20 mouse cellular contexts compared by ENCODE assay signal in the genomic region with DNA sequence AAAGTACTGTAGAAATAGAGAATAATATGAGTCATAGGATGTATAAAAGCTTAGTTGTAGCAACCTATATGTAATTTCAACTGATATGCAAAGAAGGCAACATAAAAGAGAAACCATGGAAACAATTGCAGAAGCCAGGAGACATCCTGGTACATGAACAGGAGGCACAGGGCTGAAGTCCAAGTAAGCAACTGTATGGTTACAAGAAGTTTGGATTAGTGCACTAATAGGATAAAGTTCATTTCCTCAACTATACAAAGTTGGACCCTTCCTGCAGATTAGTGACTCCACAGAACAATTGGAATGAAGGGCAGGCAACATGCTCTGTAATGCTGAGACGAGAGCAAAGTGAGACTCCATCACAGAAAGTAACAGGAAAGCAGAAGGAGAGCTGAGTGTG. TPM values are rescaled to one million over a fixed set of nuclear protein-coding genes. Genes with fewer than 3 reads are reported as not detected.
"Had no signal": no experiment of that assay in that cellular context is flagged by ENCODE, and none has a peak within 500 bp of the region (broad histone marks: within the 10 kb centered on the region; RNA-seq: fewer than 3 reads in every experiment).

No protein-coding gene starts in this region.

- H3K27ac ChIP-seq: heart, adult 2 months; heart, embryonic 10.5 days; heart, embryonic 13.5 days; heart, embryonic 15.5 days; hindbrain, embryonic 10.5 days; hindbrain, embryonic 12.5 days; hindbrain, embryonic 13.5 days; hindbrain, embryonic 14.5 days; hindbrain, embryonic 15.5 days; hindbrain, postnatal 0 days; kidney, embryonic 15.5 days; kidney, postnatal 0 days; layer of hippocampus, adult 2 months had no signal

- H3K4me3 ChIP-seq: heart, adult 2 months; heart, embryonic 10.5 days; heart, embryonic 12.5 days; heart, embryonic 13.5 days; heart, embryonic 15.5 days; hindbrain, embryonic 10.5 days; hindbrain, embryonic 12.5 days; hindbrain, embryonic 13.5 days; hindbrain, embryonic 15.5 days; kidney, embryonic 15.5 days; layer of hippocampus, adult 2 months had no signal

- H3K36me3 ChIP-seq: heart, embryonic 10.5 days; heart, embryonic 12.5 days; heart, embryonic 13.5 days; heart, embryonic 15.5 days; hindbrain, embryonic 10.5 days; hindbrain, embryonic 12.5 days; hindbrain, embryonic 13.5 days; hindbrain, embryonic 15.5 days; kidney, embryonic 15.5 days had no signal

- H3K9ac ChIP-seq: heart, embryonic 12.5 days; heart, embryonic 13.5 days; heart, embryonic 15.5 days; hindbrain, embryonic 12.5 days; hindbrain, embryonic 13.5 days; hindbrain, embryonic 14.5 days; hindbrain, embryonic 15.5 days; kidney, embryonic 15.5 days had no signal

- H3K27me3 ChIP-seq: heart, embryonic 12.5 days; heart, embryonic 13.5 days; heart, embryonic 15.5 days; hindbrain, embryonic 12.5 days; hindbrain, embryonic 13.5 days; hindbrain, embryonic 15.5 days; kidney, embryonic 15.5 days had no signal

- ATAC-seq: hindbrain, embryonic 16.5 days; hindbrain, postnatal 0 days; inflammation-experienced regulatory T-cells, adult 6 months had no signal

- H3K4me1 ChIP-seq: heart, embryonic 10.5 days; heart, embryonic 15.5 days; hindbrain, embryonic 10.5 days; hindbrain, embryonic 12.5 days; hindbrain, embryonic 13.5 days; hindbrain, embryonic 15.5 days; kidney, embryonic 15.5 days had no signal

- H3K9me3 ChIP-seq: heart, embryonic 10.5 days; heart, embryonic 12.5 days; heart, embryonic 13.5 days; heart, embryonic 15.5 days; hindbrain, embryonic 10.5 days; hindbrain, embryonic 12.5 days; hindbrain, embryonic 13.5 days; hindbrain, embryonic 15.5 days; kidney, embryonic 15.5 days had no signal

- H3K4me2 ChIP-seq: heart, embryonic 11.5 days; heart, embryonic 12.5 days; heart, embryonic 13.5 days; heart, embryonic 15.5 days; hindbrain, embryonic 12.5 days; hindbrain, embryonic 13.5 days; hindbrain, embryonic 14.5 days; hindbrain, embryonic 15.5 days; kidney, embryonic 15.5 days had no signal

RNA-seq across cellular contexts. Expression of a gene that starts 59.6 kb away (rescaled TPM):
- total RNA-seq: layer of hippocampus, adult 18-20 months; layer of hippocampus, adult 2 months; layer of hippocampus, postnatal 36 days; left cerebral cortex, adult 18-20 months had no signal
- polyA plus RNA-seq: inflammation-experienced regulatory T-cells, adult 6 months had no signal
